Mouse (Mus musculus) kidney, postnatal 14 days (tissue): ENCODE data around the gene Abca1.
A peak's percentile ranks its signal among the peaks of the same experiment; 100 is the strongest.

Source experiments
- DNase-seq: peaks from one replicate; pipeline ENCODE4 v3.0.0; 2022; ENCODE audit warnings: mixed read lengths

The Abca1 gene

DNA sequence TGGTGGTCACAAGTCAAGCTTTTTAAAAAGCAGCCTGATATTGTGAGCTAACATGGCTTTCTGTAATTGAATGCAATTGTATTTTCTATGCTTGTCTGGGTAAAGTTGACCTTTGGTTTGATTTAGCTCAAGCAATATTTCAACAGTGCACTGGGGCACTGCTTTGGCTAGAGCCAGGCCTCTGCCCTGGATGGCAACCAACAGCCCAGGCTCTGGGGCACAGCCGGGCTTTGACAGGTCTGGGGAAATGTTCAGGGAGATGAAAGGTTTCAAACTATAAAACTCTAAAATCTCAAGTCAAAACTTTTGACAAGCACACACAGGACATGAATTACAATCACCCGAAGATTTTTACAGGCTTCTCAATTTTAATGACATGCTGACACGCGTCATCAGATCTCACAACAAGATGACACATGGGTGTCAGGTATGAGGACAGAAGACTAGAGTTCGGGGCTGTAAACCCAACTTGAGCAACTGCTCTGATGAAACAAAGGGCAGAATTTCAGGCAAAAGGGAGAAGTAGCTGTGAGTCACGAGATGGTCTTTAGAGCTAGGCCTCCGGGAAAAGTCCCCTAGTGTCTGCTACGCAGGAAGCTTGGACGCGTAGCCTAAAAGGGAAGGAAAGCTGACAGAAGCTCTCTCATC lies 39.5 kb downstream of the Abca1 start:
- no peak for DNase-seq

DNA sequence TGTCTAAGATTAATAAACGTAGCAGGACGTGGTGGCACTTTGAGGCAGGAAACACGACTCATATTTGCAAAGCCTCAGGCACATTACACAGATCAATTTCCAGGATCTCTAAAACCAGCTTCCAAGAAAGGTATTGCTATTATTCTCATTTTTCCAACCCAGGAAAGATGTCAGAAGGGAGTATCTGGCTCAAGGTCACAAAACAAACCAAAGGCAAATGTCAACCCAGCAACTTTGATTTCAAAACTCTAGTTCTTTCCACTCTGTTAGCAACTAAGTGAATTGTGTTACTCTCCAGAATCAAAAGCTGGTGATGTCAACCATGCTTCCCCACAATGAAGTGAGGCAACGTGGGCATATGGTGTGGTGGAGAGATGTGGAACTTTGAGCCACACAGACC lies 41.1 kb downstream of the Abca1 start:
- DNase-seq: no peak

DNA sequence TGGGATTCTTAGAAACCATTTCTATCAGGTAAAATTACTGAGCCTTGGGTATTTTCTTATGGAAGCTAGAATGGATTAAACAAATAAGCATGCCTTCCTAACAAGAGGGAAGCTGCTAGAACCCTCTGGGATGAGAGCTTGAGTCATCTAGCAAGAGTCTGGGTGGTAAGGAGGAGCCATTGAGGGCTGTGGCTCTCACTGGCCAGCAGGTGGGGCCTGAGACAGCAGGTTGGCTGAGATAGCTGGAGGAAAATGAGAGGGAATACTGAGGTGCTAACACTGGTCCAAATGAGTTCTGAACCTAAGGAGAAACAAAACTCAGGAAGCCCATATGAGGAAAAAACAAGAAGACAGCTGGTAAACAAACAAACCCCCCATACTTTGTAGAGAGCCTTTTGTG lies 42.1 kb downstream of the Abca1 start:
- DNase-seq: peak; percentile 32

DNA sequence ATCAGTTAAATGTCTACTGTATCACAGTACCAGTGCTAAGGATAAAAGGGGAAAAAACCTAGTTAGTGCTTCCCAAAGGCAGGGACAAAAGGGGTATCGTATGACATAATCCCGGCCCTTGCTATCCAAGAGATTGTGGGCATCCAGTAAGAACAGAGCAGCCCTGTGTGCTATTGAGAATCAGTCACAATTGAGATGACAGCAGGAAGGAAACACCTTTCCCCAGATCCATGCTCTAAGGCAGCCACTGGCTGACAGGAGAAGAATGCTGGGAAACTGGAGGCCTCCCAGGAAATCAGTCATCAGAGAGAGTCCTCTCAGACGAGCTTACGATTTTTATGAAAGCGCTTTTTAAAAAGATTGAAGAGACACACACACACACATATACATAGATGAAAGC lies 42.6 kb downstream of the Abca1 start:
- DNase-seq: peak; percentile 43

DNA sequence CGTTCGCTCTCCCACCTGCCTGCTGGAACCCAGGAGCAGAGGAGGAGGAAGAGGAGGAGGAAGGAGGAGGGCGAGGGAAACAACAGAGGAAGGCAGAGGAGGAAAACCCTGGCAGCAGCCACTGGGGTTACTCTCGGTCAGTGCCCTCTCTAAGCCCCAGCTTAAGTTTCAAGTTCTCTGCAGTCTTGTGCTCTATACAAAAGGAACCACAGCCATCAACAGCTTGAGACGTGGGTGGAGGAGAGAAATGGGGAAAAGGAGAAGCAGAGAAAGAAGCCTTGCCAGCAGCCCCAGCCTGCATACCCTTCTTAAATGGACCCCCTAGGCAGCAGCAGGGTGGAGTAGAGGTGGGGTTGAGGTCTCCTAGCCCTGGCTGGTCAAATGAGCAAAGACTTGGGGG lies 43.8 kb downstream of the Abca1 start:
- peak; percentile 43 for DNase-seq

DNA sequence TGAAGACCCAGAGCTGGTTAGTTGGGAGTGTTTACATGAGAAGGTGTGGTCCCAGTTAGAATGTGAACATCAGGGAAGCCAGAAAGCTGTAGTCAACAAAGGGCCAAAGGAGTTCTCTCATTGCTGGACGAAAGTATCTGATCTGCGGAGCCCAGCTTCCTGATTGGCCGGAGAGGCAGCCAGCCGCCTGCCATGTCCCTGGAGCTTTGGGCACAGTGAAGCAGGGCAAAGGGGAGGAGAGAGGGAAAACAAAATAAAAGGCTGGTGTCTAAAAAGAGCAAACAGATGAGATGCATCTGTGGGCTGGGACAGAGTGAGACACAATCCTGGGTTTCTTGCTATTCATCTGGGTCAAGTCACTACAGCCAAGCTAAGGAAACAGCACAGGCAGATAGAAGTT lies 44.3 kb downstream of the Abca1 start:
- DNase-seq: peak; percentile 34

DNA sequence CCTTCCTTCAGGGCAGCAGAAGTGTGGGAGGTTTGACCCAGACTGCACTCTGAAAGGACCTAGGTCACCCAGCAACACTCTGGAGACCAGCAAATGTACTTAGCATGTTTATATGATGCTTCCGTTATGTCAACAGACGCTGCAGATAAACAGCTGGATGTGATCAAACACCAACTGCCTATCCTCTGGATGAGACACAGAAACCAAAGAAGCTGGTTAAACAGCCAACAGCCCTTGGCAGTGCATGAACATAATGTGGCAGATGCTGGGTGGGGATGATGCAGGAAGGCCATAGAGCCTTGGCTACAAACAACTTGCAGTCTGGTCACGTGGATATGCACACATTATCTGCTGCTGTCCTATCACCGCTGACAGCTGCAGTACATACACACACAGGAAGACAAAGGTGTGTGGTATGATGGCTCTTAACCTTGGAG lies 47.8 kb downstream of the Abca1 start:
- DNase-seq: peak; percentile 61

DNA sequence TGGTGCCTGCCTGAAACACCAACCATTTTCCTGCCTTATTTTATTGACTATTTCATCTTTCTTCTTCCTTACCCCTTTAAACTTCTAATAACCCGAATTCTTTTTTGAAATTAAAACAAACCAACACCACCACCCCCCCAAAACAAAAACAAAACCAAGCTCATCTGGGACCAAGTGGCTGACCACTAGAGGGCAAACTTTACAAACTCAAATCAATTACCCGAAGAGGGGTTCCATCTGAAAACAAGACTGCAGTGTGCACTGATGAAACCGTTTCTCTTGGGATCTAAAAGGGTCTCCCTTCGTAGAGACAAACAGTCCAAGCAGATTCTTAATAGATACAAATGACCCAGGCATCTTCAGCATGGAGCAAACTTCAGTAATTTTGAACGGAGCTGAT lies 49.3 kb downstream of the Abca1 start:
- no peak for DNase-seq

DNA sequence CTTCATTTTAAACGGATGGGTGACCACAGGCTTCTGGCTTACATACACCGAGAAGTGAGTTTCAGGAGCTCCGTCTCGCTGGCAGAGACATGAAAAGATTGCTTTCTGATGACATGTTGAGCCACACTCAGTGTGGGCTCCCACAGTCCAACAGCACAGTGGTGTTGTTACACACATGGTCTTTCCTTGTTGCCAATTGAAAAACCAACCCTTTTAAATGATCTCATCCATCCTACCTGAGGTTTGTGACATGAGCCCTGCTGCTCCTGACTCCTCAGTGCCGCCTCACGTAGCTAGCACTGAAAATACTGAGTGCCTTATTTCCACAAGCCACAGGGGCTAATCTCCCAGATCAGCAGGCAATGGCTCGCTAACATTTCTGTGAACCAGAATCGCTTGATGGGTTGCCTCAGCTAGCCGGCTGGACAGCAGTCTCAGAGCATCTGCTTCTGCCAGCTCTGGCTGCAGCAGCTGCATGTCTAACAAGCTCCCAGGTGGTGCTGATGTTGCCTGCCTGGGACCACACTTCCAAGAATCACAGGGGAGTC lies 50.2 kb downstream of the Abca1 start:
- DNase-seq: no peak

DNA sequence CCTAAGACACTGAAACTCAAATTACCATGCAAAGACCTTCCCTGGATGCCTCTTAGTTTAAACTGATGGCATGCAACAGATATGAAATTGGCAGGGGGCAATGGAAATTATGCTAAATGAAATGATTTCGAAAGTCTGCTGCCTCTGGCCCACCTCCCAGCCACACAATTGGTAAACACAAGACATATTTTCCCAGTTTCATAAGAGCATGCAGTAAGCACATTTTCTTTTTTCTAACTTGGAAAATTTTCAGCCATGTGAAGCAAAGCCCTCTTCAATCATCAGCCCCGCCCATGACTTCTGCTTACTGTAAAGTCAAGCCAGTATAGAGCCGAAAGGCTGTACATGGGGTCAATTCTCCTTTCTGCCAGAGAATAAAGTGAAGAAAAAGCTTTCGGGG lies 51.5 kb downstream of the Abca1 start:
- no peak for DNase-seq

DNA sequence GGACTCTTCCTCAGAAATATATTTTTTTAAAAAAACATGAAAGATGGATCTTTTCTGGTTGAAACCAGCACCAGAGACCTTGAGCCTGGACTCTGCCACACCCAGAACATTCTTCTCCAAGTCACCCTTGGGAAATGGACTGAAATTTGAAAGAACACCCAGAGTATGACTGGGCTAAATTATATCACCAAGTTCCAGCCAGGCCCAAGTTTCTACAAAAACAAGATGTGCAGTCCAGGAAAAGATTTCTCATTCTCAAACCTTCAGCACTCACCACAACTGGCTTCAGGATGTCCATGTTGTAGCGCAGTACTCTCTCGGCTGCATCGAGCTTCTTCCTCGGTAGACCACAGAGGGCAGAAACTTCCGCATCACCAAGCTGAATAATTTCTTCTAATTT lies 53.0 kb downstream of the Abca1 start:
- no peak for DNase-seq

DNA sequence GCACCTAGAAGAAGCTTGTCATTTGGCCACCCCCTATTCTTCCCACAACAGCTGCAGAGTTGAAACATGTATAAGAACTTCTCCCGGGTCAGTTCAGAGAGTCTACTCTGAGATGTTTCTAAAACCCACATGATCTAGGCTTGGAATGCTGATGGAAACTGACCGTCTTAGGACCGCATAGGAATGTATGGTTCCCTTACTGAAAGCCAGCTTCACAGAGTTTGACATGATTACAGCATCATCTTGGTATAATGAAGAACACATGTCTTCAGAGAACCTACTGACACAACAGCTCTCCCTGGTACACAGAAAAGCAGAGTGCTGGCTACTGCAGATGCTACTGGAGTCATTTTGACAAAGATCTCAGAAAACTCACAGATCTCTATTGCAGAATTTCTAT lies 53.6 kb downstream of the Abca1 start:
- DNase-seq: no peak

DNA sequence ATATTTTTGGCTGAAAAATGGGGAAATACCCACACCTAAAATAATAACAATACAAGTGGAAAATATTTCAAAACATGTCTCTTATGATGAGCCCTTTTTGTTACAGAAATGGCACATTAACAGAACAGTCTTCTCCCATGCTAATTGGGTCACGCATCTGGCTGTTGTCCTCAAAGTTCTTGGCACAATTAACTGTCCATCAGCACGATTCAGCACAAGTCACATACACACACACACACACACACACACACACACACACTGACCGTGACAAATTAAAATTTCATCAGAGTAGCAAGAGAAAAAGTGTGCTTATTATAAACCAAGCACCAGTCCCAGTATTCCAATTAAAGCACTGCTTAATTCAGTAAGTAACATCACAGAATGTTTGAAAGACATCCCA lies 55.1 kb downstream of the Abca1 start:
- no peak for DNase-seq

DNA sequence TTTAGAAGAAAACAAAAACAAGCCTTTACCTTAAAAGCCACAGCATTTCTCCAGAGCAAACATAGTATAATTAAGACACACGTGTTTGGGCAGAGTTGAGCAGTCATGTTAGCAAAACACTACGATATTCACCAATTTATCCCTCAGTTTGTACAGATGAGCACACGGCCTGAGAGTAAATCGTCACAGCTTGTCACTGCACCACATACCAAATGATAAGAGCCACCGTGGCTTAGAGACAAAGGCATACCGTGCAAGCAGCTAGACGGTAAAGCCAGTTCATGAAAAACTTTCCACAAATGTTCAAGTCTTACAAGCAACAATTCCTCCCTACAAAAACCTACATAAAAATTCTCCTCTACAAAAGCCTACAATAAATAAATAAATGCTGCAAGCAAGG lies 57.2 kb downstream of the Abca1 start:
- no peak for DNase-seq

DNA sequence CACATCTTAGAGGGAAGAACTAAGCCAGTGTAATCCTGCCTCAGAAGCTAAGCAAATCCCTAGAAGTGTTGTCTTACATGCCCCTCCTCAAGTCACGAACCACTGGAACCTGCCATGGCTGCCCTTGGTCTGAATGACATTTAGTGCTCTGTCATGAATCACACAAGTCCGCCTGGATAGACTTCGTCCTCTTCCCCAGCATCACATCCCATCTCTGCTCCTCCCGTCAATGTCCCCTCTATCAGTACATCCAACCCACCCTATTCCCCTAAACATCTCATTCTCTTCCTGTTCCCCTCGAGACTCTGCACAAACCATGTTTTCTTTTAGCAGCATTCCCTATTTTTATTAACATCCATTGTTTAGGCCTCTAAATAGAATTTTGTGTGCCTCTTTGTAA lies 58.4 kb downstream of the Abca1 start:
- no peak for DNase-seq

DNA sequence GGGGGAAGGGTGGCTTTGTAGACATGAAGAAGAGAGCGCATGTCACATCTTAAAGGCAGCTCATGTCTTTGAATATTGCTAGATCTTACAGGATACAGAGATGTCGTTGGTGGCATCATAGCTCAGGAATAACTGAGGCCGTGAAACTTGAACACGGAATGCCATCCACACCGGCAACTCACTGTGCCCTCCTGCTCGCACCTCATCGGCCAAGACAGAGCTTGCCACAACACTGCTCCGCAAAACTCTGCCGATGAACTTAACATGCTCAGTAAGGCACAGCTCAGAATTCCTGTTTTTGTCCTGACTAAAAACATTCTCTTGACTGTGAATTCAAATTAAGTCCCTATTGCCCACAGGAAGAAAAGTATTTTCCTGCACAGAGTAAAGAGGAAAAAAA lies 59.2 kb downstream of the Abca1 start:
- no peak for DNase-seq

DNA sequence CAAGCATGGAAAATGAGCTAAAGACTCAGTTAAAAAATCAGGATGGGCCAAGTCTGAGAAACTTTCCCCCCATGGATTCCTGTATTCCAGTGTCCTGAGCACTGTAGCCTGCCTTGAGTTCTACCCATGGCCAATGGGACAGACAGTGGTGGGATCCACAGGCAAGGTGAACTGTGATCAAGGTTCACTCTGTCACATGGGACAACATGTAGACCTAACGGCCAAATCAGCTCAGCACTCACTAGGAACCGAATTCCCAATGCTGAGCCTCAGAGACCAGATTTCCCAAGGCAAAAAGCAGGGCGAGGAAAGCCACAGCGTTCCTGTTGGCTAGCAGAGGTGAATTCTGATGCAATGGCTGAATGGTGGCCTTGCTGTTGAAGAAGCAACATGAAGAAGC lies 64.8 kb downstream of the Abca1 start:
- no peak for DNase-seq

DNA sequence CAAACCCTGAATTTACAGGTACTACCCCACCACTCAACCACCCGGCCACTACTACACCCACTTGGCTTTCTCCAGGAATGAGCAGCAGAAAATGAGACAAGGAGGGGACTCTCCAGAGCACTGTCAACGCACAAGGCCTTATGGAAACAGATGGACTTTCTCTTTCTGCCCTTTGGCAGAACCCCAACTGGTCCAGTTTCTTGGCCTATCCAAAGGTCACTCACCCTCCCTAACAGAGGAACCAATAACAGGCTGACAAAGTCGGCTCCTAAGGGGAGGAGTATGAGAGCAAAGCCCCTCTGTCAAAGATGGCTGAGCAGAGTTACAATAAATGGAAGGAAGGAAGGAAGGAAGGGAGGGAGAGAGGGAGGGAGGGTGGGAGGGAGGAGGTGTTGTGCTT lies 65.4 kb downstream of the Abca1 start:
- DNase-seq: peak; percentile 67

DNA sequence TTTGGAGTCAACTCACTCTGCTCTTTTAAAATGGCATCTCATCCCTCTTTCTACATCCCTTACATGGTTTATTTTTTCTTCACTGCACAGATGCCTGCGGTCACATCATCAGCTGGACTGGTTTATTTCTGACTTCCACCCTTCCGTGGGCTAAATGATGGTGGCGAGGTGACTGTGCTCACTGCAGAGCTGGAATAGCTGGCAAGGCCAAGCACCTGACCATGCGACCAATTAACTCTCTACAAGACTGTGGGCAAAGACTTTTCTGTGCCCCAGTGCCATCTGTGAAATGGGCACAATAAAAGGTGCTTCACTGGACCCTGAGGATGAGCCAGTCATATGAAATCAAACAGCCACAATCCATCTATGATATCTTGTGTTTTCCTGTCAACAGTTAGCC lies 66.1 kb downstream of the Abca1 start:
- no peak for DNase-seq

DNA sequence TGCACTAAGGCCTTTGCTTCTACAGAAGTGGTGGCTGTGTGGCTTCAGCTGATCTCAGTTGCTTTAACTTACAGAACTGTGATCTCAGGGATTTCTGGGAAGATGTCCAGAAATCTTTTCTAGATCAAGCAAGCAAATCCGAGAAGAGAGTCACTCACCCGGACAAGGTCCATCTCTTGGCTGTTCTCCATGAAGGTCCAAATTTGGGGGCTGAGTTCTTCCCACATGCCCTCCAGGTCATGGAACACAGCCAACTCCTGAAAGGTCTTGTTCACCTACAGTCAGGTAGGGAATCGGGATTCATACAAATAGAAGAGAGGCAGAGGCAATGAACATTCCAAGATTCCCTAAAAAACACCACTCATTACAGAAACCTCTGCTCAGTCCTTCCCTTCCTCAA lies 70.1 kb downstream of the Abca1 start:
- DNase-seq: peak; percentile 75

DNA sequence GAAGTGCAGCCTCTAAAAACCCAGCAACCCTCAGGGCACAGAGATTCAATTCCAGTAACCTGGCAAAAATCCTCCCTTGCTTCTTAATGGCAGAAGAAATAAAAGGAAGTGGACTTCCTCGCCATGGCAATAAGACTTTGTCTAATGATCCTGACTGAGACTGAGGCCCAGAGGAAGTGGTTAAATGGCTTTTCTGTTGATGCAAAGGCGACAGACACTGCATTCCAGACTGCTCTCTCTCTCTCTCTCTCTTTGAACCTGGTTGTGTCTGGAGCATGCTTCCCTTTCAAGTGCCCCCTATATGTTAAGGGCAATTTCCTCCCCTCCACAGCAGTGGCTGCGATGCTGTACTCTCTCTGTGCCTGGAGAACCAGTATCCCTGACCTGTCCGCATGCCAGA lies 70.7 kb downstream of the Abca1 start:
- DNase-seq: no peak

DNA sequence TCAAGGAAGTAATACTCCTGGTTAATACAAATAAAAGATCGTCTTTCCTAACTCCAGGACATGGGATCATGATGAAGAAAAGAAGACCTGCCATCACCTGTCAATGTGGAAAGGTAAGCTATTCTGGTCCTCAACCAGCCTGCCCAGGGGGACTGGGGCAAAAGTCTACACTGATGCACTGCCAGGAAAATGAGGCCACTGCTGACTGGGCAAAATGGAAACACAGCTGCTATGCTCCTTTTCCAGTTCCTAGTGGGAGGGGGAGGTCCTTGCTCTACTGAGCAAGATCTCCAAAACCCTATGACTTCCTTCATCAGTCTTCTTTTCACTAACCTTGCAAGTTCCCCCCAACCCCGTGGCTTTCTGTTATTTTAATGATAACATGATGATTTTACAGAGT lies 73.1 kb downstream of the Abca1 start:
- peak; percentile 45 for DNase-seq

DNA sequence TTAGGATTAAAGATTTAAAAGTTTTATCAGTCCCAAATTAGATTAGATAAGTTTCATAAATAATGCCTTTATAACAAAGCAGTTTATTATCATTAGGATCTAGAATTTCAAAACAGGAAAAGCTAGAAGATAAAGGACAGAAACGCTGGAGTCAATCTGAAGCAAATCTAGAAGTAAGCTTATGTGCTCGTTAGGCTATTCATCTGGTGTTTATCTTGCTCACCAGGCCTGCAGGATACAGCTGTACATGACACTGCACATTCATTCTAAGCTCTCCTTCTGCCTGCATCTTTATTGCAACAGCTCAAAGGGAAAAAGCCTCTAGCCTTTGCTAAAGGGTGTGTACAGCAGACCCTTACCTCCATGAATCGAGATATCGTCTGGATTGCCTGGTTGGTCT lies 74.1 kb downstream of the Abca1 start:
- no peak for DNase-seq

DNA sequence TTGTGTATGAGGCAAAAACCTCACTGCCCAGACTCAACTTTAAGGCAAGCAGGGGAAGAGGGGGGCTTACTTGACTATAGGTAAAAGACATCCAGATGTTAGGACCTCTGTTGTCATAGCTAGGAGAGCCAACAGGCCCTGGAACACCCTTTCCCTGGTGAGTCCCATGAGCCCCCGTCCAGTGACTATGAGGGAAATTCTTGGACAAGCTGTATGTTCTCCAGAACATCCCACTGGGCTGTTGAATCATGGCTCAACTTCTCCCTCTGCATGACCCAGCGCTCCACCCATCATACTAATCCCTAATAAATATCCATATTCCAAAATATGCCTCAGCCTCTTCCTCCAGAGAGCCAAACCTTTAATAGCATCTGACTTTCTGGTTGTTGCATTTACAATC lies 76.6 kb downstream of the Abca1 start:
- no peak for DNase-seq

DNA sequence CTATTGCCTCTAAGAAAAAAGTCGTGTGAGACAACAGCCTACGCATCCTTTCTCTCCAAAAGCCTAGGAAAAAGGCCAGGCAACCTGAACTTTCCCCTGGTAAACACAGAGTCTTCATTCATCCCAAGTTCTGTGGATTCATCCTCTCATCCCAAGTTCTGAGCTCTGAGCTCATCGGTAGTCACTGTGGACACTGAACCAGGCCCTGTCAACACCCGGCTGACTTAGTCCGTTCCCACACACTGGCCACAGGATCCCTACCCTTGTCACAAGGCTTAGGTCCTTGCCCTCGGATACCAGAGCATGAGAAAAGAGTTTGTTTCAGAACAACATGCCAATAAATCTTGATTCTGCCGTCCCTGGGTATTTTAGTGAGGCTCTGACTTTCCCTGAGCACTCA lies 77.2 kb downstream of the Abca1 start:
- no peak for DNase-seq
